Mouse (Mus musculus) lung, postnatal 14 days (tissue): Measurements from ENCODE around the gene Zfp457.
"Not testable (repeated sequence)": the region's sequence is repeated elsewhere in the genome, so short reads cannot be mapped to it uniquely, and the experiment has no call there.

Experiments used
- DNase-seq: peaks from one replicate; pipeline ENCODE4 v3.0.0; 2021

Gene Zfp457

DNA sequence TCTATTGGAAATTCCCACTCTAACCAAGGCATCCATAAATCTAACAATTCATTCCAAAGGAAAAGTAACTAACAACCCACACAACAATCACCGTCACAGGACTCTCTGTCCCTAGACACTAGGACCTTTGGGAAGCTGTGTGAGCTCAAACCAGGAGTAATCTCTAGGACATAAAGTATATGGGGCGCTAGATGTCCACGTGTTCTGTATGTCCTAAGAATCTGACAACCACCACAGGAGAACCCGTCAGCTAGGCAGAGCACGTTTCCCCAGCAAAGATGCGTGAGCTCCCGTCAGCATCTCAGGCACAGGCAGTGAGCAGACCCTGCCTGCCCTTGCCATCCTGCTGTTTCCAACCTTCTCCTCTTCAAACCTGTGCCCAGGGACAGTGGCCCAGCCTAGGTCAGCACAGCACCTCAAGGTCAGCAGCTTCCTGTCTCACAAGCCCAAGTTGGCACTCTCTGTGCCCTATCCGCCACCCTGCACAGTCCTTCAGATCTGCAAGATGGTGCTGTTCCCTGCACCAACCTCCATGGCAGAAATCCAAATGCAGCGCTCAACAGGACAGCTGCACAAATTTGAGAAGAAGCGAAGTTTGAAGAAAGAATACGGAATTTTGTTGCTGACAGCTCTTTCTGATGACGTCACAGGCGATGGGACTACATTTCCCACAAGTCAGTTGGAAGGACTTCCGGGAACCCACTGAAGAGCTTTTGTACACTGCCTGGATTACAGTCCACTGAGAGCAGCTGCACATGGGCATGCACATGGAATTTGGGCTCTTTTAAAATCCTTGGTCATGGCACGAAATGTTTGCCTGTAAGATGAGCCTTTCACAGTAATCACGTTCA is at the start of gene Zfp457:
Gene Zfp457, minus strand, starts transcription at position 664 of the 851 bp plus-strand sequence.
- peak; percentile 86 for DNase-seq

DNA sequence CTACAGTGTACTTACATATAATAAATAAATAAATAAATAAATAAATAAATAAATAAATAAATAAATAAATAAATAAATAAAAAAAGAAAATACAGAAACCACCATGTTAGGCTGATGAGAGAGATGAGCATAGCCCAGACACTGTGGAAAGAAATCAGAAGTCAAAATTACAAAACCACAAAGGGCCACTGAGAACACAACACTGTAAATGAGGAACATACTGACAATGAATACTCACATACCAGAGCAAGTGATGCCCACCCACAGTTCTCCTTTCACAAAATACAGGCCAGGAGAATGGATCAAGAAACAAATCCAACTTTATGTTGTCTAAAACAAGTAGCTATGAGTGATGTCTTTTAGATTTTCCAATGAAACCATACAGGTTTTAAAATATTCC is 45.6 kb upstream of the Zfp457 start:
- no peak for DNase-seq

DNA sequence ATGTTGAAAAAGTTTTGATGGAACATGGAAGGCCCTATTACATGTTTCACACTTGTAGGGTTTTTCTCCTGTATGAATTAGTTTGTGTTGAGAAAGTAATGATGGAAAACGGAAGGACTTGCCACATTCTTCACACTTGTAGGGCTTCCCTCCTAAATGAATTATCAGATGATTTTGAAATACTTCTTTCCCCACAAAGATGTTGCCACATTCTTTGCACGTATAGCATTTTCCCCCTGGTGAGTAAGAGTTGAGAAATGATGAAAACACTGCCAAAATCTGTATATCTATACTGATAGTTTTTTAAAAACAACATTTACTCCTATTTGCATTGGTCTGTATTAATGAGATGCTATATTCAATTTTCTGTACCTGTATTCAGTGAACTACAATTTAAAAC is 37.1 kb upstream of the Zfp457 start:
- no peak for DNase-seq

DNA sequence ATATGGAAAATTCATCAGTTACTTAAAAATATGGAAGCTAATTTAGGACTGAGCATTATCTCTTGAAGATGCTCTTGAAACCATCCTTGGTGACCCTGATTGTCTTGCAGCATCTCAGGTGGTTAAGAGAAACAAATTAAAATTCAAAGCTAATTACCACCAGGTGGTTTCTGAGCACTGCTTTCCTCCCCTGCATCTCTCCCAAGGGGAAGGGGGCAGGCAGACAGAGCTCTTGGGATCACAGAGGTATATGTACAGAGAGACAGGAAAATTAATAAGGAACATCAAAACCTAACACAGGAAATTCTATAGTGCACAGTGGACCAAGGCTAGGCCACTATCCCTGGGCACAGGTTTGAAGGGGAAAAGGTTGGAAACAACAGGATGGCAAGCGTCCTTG is 26.6 kb upstream of the Zfp457 start:
- no peak for DNase-seq

DNA sequence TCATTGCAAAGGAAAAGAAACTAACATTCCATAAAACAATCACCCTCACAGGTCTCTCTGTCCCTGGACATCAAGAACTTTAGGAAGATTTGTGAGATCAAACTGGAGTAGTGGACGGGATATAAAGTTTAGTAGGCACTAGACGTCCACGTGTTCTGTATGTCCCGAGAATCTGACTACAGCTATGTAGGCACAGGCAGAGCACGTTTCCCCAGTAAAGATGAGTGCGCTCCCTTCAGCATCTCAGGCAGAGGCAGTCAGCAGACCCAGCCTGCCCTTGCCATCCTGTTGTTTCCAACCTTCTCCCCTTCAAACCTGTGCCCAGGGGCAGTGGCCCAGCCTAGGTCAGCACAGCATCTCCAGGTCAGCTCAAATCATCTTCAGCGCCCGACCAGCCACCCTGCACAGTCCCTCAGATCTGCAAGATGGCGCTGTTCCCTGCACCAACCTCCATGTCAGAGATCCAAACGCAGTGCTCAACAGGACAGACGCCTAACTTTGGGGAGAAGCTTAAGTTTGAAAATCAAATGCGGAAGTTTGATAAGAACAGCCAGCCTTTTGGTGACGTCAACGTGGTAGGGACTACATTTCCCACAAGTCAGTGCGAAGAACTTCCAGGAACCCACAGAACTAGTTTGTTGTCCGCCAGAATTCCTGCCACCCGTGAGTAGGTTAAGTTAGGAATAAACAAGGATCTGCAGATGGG is 25.9 kb upstream of the Zfp457 start, which contains the start of gene Zfp595:
Gene Zfp595, minus strand, starts transcription at position 552 of the 706 bp plus-strand sequence.
- peak; percentile 85 for DNase-seq

DNA sequence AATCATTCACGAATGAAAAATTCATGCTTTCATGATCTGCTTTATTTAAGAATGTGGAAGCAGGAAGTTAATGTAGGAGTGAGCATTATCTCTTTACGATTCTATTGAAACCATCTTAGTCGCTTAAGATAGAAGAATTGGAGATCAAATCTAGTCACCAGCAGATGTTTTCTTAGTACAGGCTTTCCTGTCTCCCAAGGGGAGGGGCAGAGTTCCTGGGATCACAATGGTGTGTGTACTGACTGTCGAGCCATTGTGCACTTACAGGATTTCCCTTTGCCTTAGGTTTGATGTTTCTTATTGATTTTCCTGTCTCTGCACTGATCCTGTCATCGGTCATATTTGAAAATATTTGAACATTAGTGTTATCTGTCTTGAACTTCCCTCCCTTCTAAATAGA is 433 bp upstream of the Zfp457 start:
- peak; percentile 9 for DNase-seq

DNA sequence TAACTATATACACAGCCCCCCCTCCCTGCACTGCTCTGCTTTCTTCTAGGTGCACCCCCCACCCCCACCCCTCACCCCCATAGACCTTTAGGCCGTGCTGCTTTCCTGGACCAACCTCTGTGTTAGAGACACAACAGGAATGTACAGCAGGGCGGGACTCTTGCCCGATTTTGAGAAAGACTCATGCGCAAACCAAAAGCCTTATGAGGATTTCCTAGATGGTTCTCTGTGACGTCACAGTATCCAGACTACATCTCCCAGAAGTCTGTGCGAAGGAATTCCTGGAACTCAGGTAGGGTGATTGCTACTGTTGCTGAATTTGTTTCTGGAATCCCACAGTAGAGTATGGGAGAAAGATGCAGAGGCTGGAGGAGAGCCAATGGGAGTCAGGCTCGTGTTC is 28.0 kb downstream of the Zfp457 start, which contains the start of gene Zfp458:
Gene Zfp458, minus strand, starts transcription at position 153 of the 400 bp plus-strand sequence.
- DNase-seq, result peak; percentile 6

DNA sequence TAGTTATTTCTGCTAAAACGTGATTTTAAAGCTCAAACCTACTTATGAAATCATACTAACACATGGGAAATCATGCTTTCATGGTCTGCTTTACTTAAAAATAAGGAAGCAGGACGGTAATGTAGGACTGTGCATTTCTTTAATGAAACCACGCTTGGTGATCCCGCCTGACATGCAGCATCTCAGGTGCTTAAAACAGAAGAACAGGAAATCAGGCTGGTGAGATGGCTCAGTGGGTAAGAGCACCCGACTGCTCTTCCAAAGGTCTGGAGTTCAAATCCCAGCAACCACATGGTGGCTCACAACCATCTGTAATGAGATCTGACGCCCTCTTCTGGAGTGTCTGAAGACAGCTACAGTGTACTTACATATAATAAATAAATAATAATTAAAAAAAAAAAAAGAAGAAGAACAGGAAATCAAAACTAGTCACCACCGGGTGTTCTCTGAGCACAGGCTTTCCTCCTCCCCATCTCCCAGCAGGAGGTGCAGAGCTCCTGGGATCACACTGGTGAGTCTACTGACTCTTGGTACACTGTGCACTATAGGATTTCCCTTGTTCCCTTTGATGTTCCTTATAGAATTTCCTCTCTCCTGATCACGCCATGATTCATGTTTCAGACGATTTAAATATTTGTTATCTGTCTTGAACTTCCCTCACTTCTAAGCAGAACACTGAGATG is 36.8 kb downstream of the Zfp457 start:
- not testable (repeated sequence) for DNase-seq

DNA sequence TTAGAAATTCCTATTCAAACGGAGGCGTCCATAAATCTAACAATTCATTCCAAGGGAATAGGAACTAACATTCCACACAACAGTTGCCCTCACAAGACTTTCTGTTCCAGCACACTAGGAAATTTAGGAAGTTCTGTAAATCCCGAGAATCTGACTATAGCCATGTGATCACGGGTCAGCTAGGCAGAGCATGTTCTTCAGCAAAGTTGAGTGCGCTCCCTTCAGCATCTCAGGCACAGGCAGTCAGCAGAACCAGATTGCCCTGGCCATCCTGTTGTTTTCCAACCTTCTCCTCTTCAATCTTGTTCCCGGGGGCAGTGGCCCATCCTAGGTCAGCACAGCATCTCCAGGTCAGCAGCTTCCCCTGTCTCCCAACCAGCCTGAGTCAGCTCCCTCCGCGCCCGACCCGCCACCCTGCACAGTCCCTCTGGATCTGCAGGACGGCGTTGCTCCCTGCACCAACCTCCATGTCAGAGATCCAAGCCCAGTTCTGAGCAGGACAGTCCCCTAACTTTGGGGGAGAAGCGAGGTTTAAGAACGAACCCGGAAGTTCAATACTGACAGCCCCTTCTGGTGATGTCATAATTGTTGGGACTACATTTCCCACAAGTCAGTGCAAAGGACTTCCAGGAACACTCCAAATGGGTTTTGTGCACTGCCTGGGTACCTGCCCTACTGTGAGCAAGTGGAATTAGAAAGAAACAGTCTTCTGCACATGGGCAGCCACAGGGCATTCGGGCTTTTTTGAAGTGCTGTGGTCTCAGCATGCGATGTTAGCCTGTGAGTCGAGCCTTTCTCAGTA is 37.5 kb downstream of the Zfp457 start:
- DNase-seq, result peak; percentile 71
